Mouse (Mus musculus) subcutaneous adipose tissue, adult 2 months (tissue): ENCODE data around the gene Plpp6. TPM values are rescaled to one million over a fixed set of nuclear protein-coding genes. Genes with fewer than 3 reads are reported as not detected.

Experiments used
- polyA plus RNA-seq: library from polyadenylated mRNA; depleted of rRNA; stranded (reverse); fragments of >200 nt; gene quantifications from 2 replicates; pipeline ENCODE4 v1.2.3, GENCODE M21; 2012; ENCODE audit warnings: low replicate concordance; rRNA removed

Plpp6 gene
- polyA plus RNA-seq, result 15.0 and 16.2 TPM in 2 replicates

GRCm38 (mm10) chr19:28963842-28964551 lies at the start of gene Plpp6:
Gene Plpp6, plus strand, starts transcription at chr19:28963953.

DNA sequence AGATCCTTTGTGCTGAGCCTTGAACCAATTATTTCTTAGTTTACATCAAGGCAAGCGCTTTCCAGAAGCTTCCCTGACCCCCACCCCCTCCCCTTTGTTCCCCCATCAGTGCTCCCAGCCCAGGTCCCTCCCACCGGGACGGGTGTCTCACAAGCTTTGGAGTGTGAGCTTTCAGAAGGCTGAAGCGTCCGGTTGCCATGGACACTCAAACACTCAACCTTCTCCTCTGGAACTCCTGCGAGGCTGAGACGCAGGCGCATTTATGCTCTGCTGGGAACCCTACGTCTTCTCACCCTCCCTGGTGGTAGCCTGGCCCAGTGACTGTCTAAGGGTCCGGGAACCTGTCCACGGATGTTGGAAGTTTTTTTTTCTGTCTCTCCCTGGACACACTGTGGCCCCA lies 3.9 kb downstream of the Plpp6 start, which contains the start of gene 4430402I18Rik:
Gene 4430402I18Rik, minus strand, starts transcription at position 149 of the 400 bp plus-strand sequence.

GRCm38 (mm10) chr19:28990194-28990589 lies 26.4 kb downstream of the Plpp6 start, which contains the start of gene Cdc37l1:
Gene Cdc37l1, plus strand, starts transcription at chr19:28990352.

Other genes starting within 250 kb of the Plpp6 start
- 7.4 and 19.0 TPM in 2 replicates for gene Slc1a1, start 128.9 kb upstream of the Plpp6 start, polyA plus RNA-seq
- gene 4430402I18Rik, start 3.8 kb downstream of the Plpp6 start, polyA plus RNA-seq, result 3.6 and 10.1 TPM in 2 replicates
- gene Cdc37l1, start 26.4 kb downstream of the Plpp6 start, polyA plus RNA-seq, result 12.5 and 24.1 TPM in 2 replicates
- 129 and 175 TPM in 2 replicates for gene Ak3, start 84.0 kb downstream of the Plpp6 start, polyA plus RNA-seq
- gene Rcl1, start 137.4 kb downstream of the Plpp6 start, polyA plus RNA-seq, result 25.4 and 37.5 TPM in 2 replicates